Mouse (Mus musculus) adrenal gland, adult (tissue): ENCODE measurements around the gene Olfr301.

Experiments
- DNase-seq, 2 experiments: peaks; one replicate each; pipeline ENCODE4 v3.0.0; 2022 to 2023; ENCODE audit warnings: low spot score in 1 of 2; ENCODE audit not compliant: inconsistent age in 2 of 2

Olfr301 gene

DNA sequence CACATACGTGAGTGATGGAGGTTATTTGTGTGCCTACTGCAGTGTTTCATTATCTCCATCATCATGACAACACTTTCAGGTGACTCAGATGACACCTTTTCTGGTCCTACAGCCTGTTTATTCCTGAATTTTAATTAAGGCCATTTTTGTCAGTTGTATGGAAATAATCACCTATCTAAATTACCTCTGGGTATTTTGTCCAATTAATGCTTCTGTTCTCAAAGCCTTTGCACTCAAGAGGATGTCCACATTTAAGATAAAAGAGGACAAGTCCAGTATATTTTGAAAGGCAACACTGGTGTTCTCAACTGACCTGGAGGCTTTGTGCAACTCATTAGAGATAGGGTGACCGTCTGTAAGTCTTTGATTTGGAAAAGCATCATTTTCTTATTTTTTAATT lies at the start of gene Olfr301:
Gene Olfr301, plus strand, starts transcription at position 301 of the 400 bp plus-strand sequence.
- DNase-seq: no peak

DNA sequence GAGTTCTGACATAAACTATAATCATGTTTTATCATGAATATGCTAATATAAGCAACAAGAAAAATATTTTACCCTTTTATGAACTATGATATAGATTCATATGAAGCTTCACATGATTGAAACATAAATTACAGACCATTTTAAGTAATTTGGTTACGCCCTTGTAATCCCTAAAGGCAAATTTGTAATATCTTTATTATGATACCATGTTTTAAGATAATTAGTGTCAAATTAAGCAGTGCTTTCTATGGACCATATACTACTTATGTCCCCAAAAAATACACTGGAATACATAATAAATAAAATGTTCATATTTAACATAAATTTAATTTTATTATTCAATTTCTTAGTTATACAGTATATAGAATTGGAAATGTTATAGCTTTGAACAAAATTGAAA lies 36.8 kb upstream of the Olfr301 start, which contains the start of gene Olfr305:
Gene Olfr305, minus strand, starts transcription at position 101 of the 400 bp plus-strand sequence.
- no peak for DNase-seq

DNA sequence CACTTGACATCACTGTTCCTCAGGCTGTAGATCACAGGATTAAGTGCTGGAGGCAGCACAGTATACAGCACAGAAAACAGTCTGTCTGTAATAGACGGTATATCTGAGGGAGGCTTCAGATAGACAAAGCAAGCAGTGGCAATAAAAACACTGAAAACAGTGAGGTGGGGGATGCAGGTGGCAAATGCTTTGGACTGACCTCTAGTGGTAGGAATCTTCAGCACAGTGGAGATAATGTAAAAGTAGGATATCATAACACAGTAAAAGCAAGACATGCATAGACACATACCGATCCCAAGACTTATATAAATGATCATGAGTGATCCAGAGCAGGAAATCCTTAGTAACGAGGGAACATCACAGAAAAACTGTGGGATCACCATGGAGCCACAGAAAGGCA lies 17.9 kb upstream of the Olfr301 start:
- DNase-seq: no peak

DNA sequence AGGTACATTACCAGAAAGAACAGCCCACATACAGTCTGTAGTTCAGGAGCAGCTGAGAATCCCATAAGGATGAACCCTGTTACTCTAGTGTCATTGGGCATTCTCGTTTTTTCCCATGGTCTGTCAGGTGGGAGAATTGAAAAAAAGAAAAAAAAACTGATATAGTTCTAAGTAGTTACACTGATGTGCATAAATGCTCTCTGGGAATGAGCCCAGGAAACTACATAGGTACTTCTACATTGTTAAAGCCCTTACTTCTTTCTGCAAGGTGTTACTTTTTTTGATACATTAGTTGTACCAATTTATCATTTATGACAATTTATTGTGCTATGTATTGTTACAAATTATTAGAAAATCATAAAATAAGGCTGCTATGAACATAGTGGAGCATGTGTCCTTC lies 17.1 kb upstream of the Olfr301 start, which contains the start of gene Olfr304:
Gene Olfr304, minus strand, starts transcription at position 101 of the 400 bp plus-strand sequence.
- DNase-seq: no peak

DNA sequence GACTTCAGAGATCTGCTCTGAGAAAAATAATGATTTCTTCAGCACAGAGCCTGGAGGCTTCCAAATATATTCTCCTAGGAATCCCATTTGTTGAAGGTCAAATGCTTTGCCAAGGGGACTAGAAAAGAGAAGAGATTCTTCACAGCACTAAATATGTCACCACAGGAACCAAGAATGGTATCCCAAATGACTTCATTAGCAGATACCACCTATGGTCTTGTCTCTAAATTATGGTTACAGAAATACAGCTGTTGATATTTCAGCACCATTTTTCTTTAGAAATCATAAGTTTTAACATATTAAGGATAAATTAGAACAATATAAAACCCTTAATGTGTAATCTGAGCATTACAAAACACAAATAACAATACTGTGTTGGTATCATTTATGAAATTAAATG lies 6.0 kb upstream of the Olfr301 start, which contains the start of gene Olfr303:
Gene Olfr303, minus strand, starts transcription at position 101 of the 400 bp plus-strand sequence.
- no peak for DNase-seq

DNA sequence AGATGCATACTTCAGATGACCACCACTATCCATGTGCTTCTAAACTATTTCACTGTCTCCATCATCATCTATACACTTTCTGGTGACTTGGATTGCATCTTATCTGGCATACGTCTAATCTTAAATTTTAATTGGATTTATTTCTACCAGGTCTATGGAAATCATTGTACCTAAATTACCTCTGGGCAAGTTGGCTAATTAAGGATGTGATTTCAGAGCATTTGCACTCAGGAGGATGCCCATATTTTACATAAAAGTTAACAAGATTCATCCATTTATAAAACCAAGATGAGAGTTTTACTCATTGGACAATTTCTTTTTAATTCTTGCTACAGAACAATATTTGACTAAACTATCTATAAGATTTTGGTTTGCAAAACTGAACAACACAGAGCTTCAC lies 56.0 kb downstream of the Olfr301 start, which contains the start of gene Olfr299:
Gene Olfr299, plus strand, starts transcription at position 301 of the 400 bp plus-strand sequence.
- no peak for DNase-seq
